27 mouse cellular contexts compared by ENCODE assay signal in genomic region chr7:132666516-132666915, GRCm38 (mm10).
"Had no signal": no experiment of that assay in that cellular context is flagged by ENCODE, and none has a peak within 500 bp of the region (broad histone marks: within the 10 kb centered on the region; RNA-seq: fewer than 3 reads in every experiment).

No protein-coding gene starts in this region.

- H3K36me3 ChIP-seq: heart, embryonic 13.5 days; heart, embryonic 15.5 days; hindbrain, embryonic 10.5 days; hindbrain, embryonic 12.5 days; intestine, embryonic 15.5 days; limb, embryonic 10.5 days; limb, embryonic 12.5 days; liver, embryonic 13.5 days; liver, embryonic 15.5 days had no signal

- DNase-seq: gastrocnemius, adult 2 months; gastrocnemius, postnatal 10 days; gastrocnemius, postnatal 25 days; heart, adult 2 months; heart, postnatal 4 days; kidney, adult 18-20 months; kidney, adult 8-10 months; kidney, postnatal 10 days; kidney, postnatal 25 days; kidney, postnatal 4 days; liver; liver, embryonic 13.5 days had no signal

- H3K27me3 ChIP-seq: heart, embryonic 13.5 days; heart, embryonic 15.5 days; intestine, embryonic 15.5 days; limb, embryonic 12.5 days; liver, embryonic 13.5 days; liver, embryonic 15.5 days had no signal

- H3K9ac ChIP-seq: heart, embryonic 13.5 days; heart, embryonic 15.5 days; hindbrain, embryonic 12.5 days; hindbrain, embryonic 14.5 days; intestine, embryonic 15.5 days; limb, embryonic 12.5 days; liver, embryonic 13.5 days; liver, embryonic 15.5 days had no signal

- H3K4me3 ChIP-seq: gastrocnemius, adult 2 months; heart, adult 2 months; heart, embryonic 13.5 days; heart, embryonic 15.5 days; hindbrain, embryonic 10.5 days; hindbrain, embryonic 12.5 days; intestine, embryonic 15.5 days; layer of hippocampus, adult 2 months; left cerebral cortex, adult 2 months; limb, embryonic 10.5 days; limb, embryonic 12.5 days; liver, embryonic 13.5 days; liver, embryonic 15.5 days had no signal

- H3K9me3 ChIP-seq: heart, embryonic 13.5 days; heart, embryonic 15.5 days; hindbrain, embryonic 10.5 days; hindbrain, embryonic 12.5 days; intestine, embryonic 15.5 days; limb, embryonic 10.5 days; limb, embryonic 12.5 days; liver, embryonic 13.5 days; liver, embryonic 15.5 days had no signal

- H3K27ac ChIP-seq: gastrocnemius, adult 2 months; heart, adult 2 months; heart, embryonic 13.5 days; heart, embryonic 15.5 days; hindbrain, embryonic 10.5 days; hindbrain, embryonic 12.5 days; hindbrain, embryonic 14.5 days; intestine, embryonic 15.5 days; layer of hippocampus, adult 2 months; left cerebral cortex, adult 2 months; limb, embryonic 10.5 days; limb, embryonic 12.5 days; liver, embryonic 13.5 days; liver, embryonic 15.5 days had no signal

- ATAC-seq: inflammation-experienced regulatory T-cells, adult 6 months; intestine, embryonic 15.5 days; intestine, postnatal 0 days had no signal

- H3K4me2 ChIP-seq: heart, embryonic 11.5 days; heart, embryonic 13.5 days; heart, embryonic 15.5 days; hindbrain, embryonic 12.5 days; hindbrain, embryonic 14.5 days; intestine, embryonic 15.5 days; limb, embryonic 12.5 days; liver, embryonic 11.5 days; liver, embryonic 13.5 days; liver, embryonic 15.5 days had no signal
